Mouse (Mus musculus): ENCODE measurements around the gene Nudt15.

The Nudt15 gene

DNA sequence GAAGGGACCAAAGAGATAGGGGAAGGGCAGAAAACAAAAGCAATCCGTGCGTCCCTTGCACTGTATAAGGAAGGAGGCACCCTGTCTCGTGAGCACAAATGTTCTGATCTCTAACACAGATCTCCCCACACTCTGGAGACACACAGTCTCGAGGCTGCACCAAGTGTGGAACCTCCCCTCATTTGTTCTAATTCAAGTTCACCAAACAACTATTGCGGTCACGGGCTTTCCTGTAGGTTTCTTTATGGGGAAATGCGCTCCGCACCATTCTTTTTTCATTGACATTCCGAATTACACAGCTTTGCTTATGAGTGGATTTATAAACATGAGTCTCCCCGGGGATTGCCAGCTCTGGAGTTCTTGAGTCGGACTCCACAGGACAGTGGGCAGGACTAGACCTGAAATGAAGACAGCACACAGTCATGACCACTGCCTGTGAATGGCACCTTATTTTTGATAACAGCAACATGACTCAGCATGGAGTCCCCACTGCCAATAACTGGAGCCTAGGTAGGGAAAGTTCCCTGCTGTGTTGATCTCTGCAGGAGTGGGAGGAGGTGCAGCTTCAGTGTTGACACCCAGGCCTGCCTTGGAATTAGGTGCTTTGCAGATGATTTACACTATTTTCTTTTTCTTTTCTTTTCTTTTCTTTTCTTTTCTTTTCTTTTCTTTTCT lies 40.2 kb downstream of the Nudt15 start:
- peak; percentile 88 for DNase-seq (ENCODE audit: low read depth)

DNA sequence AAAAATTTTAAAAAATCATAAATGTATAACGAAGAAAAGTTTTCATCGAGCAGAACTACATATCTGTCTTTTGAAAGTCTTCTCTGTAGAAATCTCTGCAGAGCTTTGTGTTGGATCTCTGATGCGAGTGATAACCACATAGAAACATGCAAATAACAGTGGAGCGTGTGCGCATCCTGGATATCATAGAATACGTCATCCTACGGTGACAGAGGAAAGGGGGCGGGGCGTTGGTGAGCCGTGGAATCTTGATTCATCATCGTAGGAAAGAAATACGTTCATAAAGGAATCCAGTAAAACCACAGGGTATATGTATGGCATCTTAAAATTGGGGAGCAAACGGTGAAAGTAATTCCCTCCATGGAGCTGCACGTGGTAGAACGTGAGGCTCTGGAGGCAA lies 40.8 kb downstream of the Nudt15 start:
- peak; percentile 65 for DNase-seq (ENCODE audit: low read depth)

DNA sequence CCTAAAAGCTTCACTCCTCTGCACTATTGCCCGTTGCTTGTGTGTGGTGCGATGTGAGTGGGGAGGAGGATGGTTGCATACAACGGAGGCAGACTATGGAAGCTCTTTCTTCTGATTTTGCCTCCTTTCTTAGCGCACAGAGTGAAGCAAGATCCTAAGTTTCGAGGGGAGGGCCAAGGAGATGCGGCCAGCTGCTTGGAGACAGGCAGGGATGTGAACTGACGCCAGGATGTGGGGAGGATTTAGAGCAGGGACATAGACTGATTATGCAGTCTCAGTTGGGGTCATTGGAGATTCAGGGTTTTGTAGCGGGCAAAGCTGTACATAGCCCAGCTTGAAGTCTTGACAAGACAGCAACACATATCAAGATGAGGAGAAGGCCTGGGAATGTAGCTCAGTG lies 41.8 kb downstream of the Nudt15 start:
- DNase-seq (ENCODE audit: low read depth), result no peak

DNA sequence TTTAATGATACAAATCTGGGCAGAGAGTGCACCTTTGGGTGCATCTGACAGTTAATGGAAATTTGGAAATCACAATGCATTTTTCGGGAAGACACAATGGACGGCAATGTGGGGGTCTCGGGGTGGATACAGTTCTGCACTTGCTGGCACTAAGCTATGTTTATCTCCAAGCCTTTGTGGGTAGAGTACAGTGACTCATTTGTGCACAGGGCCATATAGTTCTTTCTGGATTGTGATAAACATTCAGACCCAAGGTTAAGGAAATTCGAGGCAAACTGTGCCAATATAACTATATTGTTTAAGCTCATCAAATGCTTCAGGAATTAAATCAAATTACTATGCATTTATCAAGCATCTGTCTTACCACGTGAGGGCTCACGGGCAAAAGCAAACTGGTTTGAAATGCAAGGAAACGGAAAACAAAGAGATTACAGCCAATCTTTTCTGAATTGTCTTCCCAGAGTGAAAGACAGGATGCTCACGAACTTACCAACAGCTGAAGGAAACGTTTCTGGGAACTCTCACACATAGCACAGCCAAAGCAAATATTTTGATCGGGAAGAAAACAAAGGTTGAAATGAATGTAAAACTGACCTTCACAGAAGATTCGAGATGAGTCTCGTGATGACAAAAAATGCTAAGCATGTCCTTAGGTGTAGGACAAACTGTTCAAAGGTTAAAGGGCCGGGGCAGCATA lies 44.7 kb downstream of the Nudt15 start:
- no peak for DNase-seq (ENCODE audit: low read depth)

DNA sequence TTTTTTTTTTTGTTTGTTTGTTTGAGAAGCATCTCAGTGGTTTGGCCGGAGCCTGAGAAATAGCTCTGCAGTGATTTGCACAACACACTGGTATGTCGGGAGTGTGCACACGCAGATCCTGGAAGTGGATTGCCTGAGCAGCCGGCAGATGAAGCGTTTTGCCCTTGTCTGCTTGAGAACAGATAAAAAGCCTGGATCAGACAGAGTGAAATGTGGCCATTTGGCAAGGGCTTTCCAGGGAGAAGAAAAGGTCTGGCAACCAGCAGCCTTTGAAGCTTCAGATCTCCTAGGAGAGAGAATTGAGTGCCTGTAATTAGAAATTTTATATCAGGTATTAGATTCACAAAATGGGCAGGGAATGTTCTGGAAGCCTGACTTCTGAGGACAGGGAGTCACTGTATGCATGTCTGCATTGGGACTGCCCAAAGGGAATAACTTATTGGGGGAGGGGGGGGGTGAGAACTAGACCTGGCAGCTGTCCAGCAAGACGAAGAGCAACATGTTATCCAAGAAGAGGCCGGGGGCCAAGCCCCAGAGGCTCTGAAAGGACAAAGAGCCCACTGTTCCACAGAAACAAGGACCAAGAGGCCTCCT lies 45.4 kb downstream of the Nudt15 start:
- no peak for DNase-seq (ENCODE audit: low read depth)

DNA sequence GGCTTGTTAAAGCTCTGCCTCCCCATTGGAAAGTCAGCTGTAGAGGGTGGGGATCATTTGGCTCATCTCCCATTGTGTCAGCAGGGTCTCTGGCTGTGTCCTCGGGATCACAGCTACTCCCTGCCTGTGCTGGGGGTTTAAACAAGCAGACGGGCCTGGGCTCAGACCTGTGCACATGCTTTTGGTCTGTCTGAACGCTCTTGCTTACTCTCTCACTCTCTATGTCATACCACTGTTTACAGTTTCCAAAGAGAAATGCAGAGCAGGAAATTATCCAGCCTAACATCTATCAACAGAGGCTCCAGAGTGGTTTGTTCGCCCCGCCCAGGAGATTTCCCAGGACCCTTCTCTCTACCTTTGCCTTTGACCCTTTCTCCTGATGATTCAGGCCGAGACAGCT lies 46.3 kb downstream of the Nudt15 start:
- DNase-seq (ENCODE audit: low read depth), result no peak

DNA sequence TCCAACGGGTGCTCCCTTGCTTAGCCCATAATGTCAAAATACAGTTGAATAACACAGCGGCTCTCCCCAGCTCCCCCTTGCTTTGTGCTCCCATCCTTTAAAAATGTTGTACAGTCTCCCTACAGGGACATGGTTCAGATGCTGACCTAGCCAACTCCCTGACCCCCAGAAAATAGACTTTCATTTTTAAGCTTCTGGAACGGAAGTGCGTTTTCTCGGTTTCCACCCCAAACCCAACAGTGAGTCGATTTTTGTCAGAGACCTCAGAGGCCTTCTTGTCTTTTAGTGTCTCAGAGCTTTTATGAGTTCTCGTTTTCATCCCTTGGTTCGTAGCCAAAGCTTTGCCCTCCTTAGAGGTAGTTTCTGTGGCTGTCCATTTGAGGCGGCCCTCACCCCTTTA lies 46.8 kb downstream of the Nudt15 start:
- no peak for DNase-seq (ENCODE audit: low read depth)

DNA sequence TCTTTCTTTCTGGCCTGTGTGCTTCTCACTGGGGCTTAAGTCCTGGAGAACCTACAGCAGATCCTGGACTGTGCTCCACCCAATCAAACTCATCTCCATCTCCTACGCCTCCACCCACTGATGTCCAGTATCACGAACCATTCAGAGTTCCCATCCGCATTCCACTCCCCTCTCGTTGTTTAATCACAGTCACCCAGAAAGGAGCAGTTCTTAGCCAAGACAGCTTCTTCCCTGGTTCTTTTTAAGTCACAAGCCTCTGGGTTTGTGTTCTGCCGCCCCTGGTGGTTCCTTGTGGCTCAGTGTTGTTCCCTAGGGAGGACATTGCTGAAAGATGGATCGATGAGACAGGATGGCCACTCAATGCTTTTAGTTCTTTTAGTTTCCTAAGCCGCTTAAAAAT lies 52.3 kb downstream of the Nudt15 start:
- no peak for DNase-seq (ENCODE audit: low read depth)

DNA sequence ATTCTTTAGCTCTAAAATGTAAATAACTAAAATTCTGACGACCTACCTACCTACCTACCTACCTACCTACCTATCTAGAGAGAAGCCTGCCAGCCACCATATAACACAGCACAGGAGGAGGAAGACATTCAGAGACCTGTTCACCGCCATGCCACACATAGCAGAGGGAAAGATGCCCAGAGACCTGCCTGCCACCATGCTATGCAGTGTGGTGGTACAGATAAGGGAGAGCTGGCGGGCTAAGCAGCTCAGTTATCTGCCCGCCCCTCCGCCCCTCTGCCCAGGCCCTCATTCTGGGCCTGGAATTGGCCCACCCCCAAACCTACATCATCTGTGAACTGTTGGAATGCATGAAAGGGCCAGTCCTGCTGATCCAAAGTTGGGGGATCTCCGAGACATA lies 53.9 kb downstream of the Nudt15 start:
- no peak for DNase-seq (ENCODE audit: low read depth)

DNA sequence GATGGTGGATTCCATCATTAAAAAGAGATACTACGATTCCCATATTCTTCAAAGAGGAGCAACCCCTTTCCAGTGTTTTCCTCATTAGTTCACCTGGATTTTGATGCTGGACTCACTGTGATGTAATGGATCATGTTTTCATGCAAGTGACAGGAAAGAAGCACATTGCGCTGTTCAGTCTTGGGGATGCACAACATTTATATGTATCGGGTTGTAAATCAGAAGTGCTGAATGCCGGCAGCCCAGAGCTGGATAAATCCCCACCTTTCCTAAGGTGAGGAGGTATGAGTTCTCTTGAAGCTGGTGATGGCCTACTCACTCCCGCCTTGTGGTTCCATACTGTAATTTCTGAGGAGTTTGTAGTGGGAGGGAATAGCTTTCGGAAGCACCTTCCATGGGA lies 54.7 kb downstream of the Nudt15 start:
- no peak for DNase-seq (ENCODE audit: low read depth)

DNA sequence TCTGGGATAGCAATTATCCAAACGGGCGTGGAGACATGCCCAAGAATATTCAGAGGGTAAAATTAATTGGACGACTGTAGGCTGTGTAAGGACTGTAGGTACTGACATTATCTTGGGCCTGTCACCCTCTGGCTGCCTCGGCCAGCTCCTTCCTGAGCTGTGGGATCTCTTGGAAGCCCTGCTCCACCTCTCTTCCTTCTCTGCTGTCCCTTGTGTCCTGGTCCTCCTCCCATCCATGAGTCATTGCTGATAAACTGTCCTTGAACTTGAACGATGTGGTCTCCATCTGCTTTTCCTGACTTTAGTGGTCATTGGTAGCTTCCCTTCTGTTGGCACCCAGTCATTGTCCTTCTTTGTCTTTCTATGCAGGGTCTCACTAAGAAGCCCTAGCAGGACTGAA lies 61.4 kb downstream of the Nudt15 start:
- DNase-seq (ENCODE audit: low read depth), result peak; percentile 83

DNA sequence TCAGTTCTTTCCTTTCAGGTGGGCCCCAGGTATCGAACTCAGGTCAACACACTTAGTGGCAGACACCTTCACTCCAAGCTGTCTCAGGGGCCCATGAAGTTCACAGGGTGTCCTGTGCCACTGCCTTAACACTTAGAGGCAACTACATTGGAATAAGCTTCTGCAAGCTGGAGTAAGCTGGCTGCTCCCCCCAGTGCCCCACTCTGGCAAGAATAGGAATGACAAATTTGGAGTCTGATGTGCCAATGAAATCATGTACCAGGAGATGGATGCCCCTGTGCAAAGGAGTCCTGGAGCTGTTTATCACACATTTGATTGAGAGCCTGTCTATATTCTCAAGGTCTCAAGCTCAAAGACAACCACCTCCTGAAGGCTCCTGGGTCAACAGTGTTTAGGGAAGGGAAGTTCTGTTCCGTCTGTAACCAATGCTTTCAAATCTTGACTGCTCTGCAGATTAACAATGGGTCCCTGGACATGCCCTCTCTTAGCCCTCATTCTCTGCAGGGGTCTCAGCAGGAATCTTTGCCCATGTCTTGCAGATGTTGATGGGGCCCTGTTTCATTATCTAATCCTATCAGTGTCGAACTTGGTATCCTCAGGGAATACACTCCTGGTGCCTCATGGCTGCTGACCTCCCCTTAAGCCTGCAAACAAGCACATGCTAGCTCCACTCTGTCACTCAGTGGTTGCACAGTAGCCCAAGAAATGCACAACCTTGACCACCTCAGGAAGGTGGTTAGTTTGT lies 63.5 kb downstream of the Nudt15 start:
- DNase-seq (ENCODE audit: low read depth), result peak; percentile 29

DNA sequence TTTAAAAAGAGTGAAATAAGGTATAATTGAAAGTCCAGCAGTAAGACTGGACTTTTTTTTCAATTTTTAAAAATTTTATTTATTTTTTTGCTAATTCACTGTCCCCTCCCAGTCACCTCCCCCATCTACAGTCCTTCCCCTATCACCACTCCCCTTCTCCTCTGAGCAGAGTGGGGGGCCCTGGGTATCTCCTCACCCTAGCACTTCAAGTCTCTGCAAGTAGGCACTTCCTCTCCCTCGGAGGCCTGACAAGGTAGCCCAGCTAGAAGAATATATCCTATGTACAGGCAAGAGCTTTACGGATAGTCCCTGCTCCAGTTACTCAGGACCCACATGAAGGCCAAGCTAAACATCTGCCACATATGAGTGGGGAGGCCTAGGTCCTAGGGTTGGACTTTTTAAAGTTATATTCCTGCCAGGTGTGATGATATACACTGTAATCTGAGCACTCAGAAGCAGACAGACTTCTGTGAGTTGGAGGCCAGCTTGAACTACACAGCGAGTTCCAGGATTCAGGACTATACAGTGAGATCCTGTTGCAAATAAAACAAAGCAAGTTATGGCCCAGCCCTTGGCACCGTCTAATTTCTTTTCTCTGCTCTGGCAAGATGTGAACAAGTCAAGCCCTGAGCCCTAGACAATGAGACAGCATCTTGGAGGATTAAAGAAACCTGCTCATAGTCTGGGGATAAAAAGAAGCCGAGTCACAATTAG lies 64.4 kb downstream of the Nudt15 start:
- no peak for DNase-seq (ENCODE audit: low read depth)

DNA sequence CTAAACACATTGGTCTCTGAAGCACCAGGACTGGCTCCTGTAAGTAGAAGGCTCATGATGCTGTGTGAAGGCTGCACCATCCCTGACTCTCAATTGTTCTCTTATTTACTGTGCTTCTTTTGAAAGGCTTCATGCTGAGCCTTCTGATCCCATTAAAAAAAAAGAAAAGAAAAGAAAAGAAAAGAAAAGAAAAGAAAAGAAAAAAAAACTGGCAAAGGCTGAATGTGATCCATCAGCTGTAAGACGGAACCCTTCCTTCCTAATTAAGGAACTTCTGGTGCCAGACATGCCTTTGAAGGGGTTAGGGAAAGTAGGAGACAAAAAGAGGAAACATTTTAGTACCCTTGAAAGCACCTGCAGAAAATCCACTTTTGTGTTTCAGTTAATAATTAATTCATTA lies 68.3 kb downstream of the Nudt15 start:
- no peak for DNase-seq (ENCODE audit: low read depth)

DNA sequence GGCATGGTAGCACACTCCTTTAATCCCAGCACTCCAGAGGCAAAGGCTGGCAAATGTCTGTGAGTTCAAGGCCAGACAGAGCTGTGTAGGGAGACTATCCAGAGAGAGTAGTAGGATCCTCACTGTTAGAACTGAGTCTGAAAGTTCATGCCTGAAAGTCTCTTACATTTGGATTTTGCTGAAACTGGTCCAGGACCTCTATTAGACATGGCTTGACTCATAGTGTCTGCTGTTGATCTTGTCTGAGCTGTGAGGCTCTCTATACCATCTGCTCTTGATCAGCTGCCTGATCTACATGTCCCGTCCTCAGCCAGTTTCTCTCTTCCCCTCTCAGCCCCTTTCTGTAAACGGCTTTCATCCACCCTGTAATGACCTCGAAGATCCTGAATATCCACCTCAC lies 69.7 kb downstream of the Nudt15 start:
- no peak for DNase-seq (ENCODE audit: low read depth)

DNA sequence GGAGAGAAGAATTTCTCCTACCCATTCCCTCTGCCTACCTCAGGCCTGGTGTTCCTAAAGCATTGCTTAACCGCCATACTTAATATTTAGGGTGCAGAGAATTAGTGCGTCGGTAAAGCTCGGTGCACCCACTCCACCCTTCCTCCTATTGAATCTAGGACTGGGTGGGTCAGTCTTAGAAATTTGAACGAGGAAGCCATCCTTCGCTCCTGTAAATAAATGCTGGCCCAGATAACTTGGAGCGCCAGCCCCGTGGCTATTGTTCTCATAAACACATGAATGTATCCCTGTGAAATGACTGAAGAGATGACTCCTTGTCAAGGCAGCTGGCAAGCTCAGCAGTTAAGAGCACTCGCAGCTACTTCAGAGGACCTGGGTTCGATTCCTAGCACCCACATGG lies 71.0 kb downstream of the Nudt15 start:
- no peak for DNase-seq (ENCODE audit: low read depth)

DNA sequence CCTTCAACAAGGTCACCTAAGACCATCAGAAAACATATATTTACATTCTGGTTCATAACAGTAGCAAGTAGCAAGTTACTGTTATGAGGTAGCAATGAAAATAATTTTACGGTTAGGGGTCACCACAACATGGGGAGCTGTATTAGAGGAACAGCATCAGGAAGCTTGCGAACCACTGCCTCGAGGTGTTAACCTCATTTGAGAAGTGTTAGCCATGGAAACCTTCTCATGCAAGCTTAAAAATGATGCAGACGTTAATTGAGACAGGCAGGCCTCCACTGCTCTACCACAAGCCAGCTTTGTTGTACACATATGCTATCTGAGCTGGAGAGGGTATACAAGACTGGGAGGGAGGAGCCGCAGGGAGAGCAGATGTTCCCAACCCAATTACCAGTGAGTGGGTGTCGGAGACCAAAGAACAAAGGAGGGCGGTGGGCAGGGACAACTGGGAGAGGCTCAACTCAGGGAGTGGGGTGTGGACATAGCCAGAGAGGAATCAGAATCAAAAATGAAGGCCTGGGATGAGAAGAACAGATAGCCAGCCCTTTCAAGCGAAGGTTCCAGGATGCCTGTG lies 71.6 kb downstream of the Nudt15 start:
- no peak for DNase-seq (ENCODE audit: low read depth)

DNA sequence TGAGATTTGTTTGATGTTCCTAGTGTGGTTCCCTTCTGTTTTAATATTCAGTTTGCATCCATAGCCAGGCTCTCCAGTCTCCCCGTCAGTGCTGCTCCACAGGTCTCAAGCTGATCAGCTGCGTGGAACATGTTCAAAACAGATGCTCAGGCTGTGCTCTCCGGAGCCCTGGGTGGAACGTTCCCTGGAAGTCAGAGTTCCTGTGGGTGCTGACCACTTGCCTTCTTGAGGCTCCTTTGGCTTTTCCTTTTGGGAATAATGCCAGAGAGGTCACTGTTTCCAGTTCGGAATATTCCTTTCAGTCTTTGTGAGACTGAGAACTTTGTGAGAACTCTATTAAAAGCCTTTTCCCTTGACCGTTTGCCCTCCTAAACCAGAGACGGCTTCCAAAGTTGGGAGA lies 72.5 kb downstream of the Nudt15 start:
- DNase-seq (ENCODE audit: low read depth), result no peak

DNA sequence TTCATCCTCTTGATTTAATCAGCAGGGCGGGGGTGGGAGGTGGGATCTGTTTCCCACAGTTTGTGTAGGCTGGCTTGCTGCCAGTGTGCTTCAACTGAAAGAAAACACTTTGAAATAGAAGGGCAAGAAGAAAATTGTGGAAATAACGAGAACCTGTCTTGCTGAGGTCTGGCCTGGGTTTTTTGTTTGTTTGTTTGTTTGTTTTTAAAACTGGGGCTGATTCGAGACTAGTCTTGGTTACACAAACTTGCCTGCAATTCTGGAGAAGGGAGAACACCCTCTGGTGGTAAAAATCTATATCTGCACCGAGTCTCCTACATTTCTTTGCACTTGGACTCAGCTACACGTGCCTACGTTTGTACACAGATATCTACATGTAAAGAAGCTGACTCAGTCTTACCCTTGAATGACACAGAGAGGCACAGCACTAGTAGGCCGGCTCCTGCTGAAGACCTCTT lies 73.4 kb downstream of the Nudt15 start:
- peak; percentile 91 for DNase-seq (ENCODE audit: low read depth)

DNA sequence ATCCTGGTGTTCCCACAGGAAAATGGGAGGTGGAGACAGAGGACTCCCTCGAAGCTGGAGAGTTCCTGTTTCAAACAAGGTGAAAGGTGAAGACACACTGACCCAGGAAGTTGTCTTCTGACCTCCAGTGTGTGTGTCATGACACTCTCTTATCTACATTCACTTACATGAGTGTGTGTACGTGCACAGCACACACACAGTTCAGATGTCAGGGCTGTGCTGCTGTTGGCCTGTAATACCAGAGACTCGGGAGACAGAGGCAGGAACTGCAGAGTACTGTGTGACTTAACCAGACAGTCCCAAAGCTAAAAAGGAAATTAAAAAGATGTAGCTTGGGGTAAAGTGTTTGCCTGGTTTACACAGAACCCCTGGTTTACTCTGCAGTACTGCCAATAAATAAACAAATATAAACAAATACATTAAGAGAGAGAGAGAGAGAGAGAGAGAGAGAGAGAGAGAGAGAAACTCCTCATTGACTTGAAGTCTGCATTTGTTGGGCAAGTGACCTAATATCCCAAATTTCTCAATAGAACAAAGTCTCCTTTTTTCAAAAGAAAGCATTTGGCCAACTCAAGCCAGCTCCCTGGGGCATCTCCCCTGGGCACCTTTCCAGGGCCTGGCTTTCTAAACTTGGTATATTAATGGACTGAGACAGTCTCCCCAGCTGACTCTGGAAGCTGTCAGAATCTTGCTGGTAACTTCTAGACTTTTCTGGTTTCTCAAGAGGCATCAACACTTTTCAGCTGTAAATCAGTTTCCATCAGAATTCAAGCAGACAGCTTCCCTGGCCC lies 74.2 kb downstream of the Nudt15 start:
- no peak for DNase-seq (ENCODE audit: low read depth)

DNA sequence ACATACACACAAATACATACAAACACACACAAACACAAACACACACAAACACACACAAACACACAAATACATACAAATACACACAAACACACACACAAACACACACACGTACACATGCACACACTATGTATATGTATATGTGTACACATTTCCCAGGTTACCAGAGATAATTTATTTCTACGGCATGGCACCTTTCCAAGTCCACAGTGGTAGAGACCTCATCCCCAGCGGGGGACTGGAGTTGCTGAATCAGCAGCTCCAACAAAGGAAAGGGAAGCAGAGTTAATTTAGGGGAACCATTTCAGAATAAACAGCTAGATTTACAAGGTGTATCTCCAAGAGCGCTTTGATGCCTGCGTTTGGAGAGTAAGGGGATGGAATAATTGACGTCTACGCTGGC lies 75.8 kb downstream of the Nudt15 start:
- DNase-seq (ENCODE audit: low read depth), result no peak
